Mouse (Mus musculus) intestine, embryonic 16.5 days (tissue): ENCODE data around the gene Sart1. TPM values are rescaled to one million over a fixed set of nuclear protein-coding genes. Genes with fewer than 3 reads are reported as not detected.

Experiments used
- ATAC-seq: fragments of 200-750 bp; cut with Nextera tagmentation; 2 replicates; pipeline ENCODE4 v1.8.0; 2017; ENCODE audit warnings: moderate TSS enrichment, moderate library complexity
- H3K27ac ChIP-seq: fragments of 300-500 bp; sonication (generic); 2 replicates; pipeline ENCODE4 v1.5.1; 2014; ENCODE audit warnings: mild to moderate bottlenecking, low read length
- H3K27me3 ChIP-seq: fragments of 300-500 bp; sonication (generic); replicated peaks from 2 replicates; pipeline ENCODE4 v1.6.1; 2014; ENCODE audit warnings: low read length, control low read depth, mixed read lengths; ENCODE audit not compliant: control insufficient read depth, insufficient read depth
- H3K36me3 ChIP-seq: fragments of 300-500 bp; sonication (generic); 2 replicates; pipeline ENCODE4 v1.6.1; 2014; ENCODE audit warnings: low read length, control low read depth; ENCODE audit not compliant: control insufficient read depth, insufficient read depth
- H3K4me1 ChIP-seq: fragments of 300-500 bp; sonication (generic); 2 replicates; pipeline ENCODE4 v1.6.1; 2014; ENCODE audit warnings: low read length, control low read depth, mixed read lengths; ENCODE audit not compliant: control insufficient read depth, insufficient read depth
- H3K4me2 ChIP-seq: fragments of 300-500 bp; sonication (generic); 2 replicates; pipeline ENCODE4 v1.6.1; 2014; ENCODE audit warnings: low read depth, low read length, control low read depth
- H3K4me3 ChIP-seq: fragments of 300-500 bp; sonication (generic); 2 replicates; pipeline ENCODE4 v1.5.1; 2014; ENCODE audit warnings: mild to moderate bottlenecking, low read length
- H3K9ac ChIP-seq: fragments of 300-500 bp; sonication (generic); 2 replicates; pipeline ENCODE4 v1.6.1; 2014; ENCODE audit warnings: low read depth, low read length
- H3K9me3 ChIP-seq: fragments of 300-500 bp; sonication (generic); 2 replicates; pipeline ENCODE4 v1.6.1; 2016; ENCODE audit warnings: low read length, control low read depth; ENCODE audit not compliant: control insufficient read depth
- WGBS: fragments of 180-500 bp; shearing (Covaris S2); extraction: QIAGEN DNeasy Blood & Tissue Kit; methylation state at CpG from one replicate; pipeline ENCODE4 v1.1.7; 2014; 5-methylcytosine and 5-hydroxymethylcytosine counted together
- polyA plus RNA-seq: library from polyadenylated mRNA; unstranded; fragments of >200 nt; fragmentation: Nextera tagmentation; extraction: Ambion mirVana; gene quantifications from 2 replicates; pipeline ENCODE4 v1.2.1, GENCODE M21; 2015

Gene Sart1
- polyA plus RNA-seq, result 60.2 and 65.6 TPM in 2 replicates

- Histone ChIP-seq H3K4me1 (peaks cover 23% of the 10 kb centered on the region), H3K9me3 (no peaks in the 10 kb centered on the region), H3K27me3 (no peaks in the 10 kb centered on the region), H3K9ac (peak within 1 kb of the TSS; percentile 93), H3K4me2 (peak within 1 kb of the TSS; percentile 91), H3K27ac (peak within 1 kb of the TSS; percentile 86), H3K36me3 (peaks cover 9% of the 10 kb centered on the region), H3K4me3 (peak within 1 kb of the TSS; percentile 98)
- ATAC-seq, result peak; percentile 90
- WGBS, result 2% methylated on average over 43 of the region's 43 CpGs
Observed at GRCm38 (mm10) chr19:5388588-5389242, at the start of gene Sart1. Gene Sart1, minus strand, starts transcription at chr19:5388703.

GRCm38 (mm10) chr19:5433951-5434350 is 45.4 kb upstream of the Sart1 start:
- Histone ChIP-seq H3K4me2 (peak overlapping the region; percentile 83), H3K9ac (peak overlapping the region; percentile 63), H3K27me3 (no peaks in the 10 kb centered on the region), H3K27ac (peak overlapping the region; percentile 9; the same call in 1 of the 2 replicates), H3K4me3 (no peak overlapping the region), H3K36me3 (no peaks in the 10 kb centered on the region), H3K9me3 (no peaks in the 10 kb centered on the region), H3K4me1 (peaks cover 13% of the 10 kb centered on the region)
- WGBS, result 57% methylated on average over 7 of the region's 7 CpGs
- ATAC-seq, result no peak

GRCm38 (mm10) chr19:5432992-5433852 is 44.7 kb upstream of the Sart1 start:
- WGBS, result 6% methylated on average over 16 of the region's 16 CpGs
- Histone ChIP-seq H3K9me3 (no peaks in the 10 kb centered on the region), H3K4me1 (peaks cover 13% of the 10 kb centered on the region), H3K27ac (peak overlapping the region; percentile 67; the same call in 1 of the 2 replicates), H3K9ac (peak overlapping the region; percentile 63), H3K36me3 (no peaks in the 10 kb centered on the region), H3K27me3 (no peaks in the 10 kb centered on the region), H3K4me2 (peak overlapping the region; percentile 83), H3K4me3 (peak overlapping the region; percentile 38)
- ATAC-seq, result peak; percentile 72

DNA sequence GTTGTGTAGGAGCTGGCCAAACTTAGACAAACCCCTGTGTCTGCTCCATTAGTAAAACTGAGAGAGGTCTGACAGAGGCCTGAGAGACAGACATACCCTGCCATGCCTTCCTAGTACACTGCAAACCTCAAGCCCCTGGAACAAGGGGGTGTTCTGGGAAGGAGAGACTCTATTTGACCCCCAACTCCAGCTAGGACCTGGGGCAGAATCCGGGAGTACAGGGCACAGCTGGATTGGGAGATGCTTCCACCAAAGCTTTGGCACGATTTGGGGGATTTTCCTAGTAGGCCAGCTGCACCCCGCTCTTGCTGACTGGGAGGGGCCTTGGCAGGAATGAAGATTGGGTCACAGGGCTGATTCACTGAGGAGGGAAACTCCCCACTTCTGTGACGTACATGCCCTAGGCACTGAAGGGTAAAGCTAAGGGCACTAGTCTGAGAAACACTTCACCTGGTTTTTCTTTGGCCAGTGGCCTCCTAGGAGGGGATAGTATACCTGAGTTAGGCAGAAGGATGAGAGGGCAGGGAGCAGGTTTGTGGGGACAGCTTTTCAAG is 43.5 kb upstream of the Sart1 start:
- Histone ChIP-seq H3K4me3 (no peak overlapping the region), H3K27ac (no peak overlapping the region), H3K4me2 (no peak overlapping the region), H3K4me1 (peaks cover 13% of the 10 kb centered on the region), H3K9ac (no peak overlapping the region), H3K27me3 (no peaks in the 10 kb centered on the region), H3K36me3 (peaks cover 2% of the 10 kb centered on the region; the same call in 1 of the 2 replicates), H3K9me3 (no peaks in the 10 kb centered on the region)
- whole genome bisulfite sequencing, result 75% methylated on average over 4 of the region's 4 CpGs
- no peak for ATAC-seq

DNA sequence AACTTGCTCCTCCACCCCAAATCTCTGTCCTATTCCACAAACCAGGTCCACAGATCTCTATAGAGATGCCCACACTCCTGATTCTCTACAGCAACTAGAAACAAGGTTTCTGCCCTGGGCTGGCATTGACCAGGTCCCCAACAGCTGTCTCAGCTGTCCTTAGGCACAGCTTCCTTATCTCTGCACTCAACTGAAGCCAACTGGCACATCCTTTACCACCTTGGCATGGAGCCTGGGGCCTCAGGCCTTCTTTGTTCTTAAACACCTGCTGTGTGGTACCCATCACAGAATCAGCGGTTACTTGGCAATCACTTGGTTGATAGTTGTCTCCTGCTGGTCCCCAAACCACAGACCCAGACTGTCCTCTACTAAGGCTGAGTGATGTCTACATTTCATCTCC is 41.9 kb upstream of the Sart1 start:
- 85% methylated on average over 1 of the region's 1 CpGs for WGBS
- Histone ChIP-seq H3K9me3 (no peaks in the 10 kb centered on the region), H3K4me2 (no peak overlapping the region), H3K9ac (no peak overlapping the region), H3K27ac (no peak overlapping the region), H3K4me1 (peaks cover 22% of the 10 kb centered on the region), H3K4me3 (no peak overlapping the region), H3K36me3 (peaks cover 9% of the 10 kb centered on the region; the same call in 1 of the 2 replicates), H3K27me3 (no peaks in the 10 kb centered on the region)
- no peak for ATAC-seq

DNA sequence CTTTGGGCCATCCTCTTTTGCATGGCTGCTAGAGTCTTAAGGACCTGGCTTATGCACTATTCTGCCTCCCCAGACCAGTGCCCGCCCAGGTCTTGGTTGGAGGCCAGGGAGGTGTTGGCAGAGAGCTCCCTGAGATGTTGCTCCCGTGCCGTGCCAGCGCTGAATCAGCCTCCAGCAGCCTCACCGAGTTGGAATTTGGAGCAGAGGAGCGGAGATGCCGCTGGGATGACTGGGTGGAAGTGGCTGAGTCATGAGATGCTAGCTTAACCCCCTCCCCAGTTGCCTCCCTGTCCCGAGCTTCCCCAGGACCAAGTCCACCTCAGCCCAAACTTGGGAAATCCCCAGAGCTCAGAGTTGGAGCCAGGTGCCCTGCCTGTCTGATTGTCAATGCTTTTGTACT is 41.3 kb upstream of the Sart1 start:
- peaks cover 22% of the 10 kb centered on the region for H3K4me1 ChIP-seq
- no peak overlapping the region for H3K4me2 ChIP-seq
- no peak overlapping the region for H3K4me3 ChIP-seq
- WGBS, result 58% methylated on average over 8 of the region's 8 CpGs
- no peak for ATAC-seq
- no peaks in the 10 kb centered on the region for H3K27me3 ChIP-seq
- peaks cover 9% of the 10 kb centered on the region; the same call in 1 of the 2 replicates for H3K36me3 ChIP-seq
- no peak overlapping the region for H3K9ac ChIP-seq
- no peaks in the 10 kb centered on the region for H3K9me3 ChIP-seq
- no peak overlapping the region for H3K27ac ChIP-seq

DNA sequence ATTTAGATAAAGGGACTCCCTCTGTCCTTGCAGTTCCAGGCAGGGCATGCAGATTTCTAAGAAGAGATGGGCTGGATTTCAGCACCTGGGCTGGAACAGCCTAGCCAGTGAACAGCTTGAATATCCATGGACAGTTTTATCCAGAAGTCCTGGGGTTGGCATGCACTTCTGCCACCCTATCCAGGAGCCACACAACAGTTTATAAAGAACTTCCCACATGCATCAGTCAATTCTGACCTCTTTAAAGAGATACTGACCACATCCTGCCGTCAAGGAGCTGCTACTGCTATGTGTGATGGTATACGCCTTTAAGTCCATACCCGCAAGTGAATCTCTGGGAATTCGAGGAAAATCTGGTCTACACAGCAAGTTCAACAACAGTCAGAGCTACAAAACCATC is 40.7 kb upstream of the Sart1 start:
- peaks cover 9% of the 10 kb centered on the region; the same call in 1 of the 2 replicates for H3K36me3 ChIP-seq
- H3K27me3 ChIP-seq, result no peaks in the 10 kb centered on the region
- 76% methylated on average over 4 of the region's 4 CpGs for WGBS
- no peak overlapping the region for H3K4me3 ChIP-seq
- H3K27ac ChIP-seq, result no peak overlapping the region
- no peaks in the 10 kb centered on the region for H3K9me3 ChIP-seq
- H3K4me2 ChIP-seq, result no peak overlapping the region
- H3K4me1 ChIP-seq, result peaks cover 22% of the 10 kb centered on the region
- no peak for ATAC-seq
- no peak overlapping the region for H3K9ac ChIP-seq

GRCm38 (mm10) chr19:5428083-5428482 is 39.6 kb upstream of the Sart1 start:
- 80% methylated on average over 2 of the region's 2 CpGs for WGBS
- no peak for ATAC-seq

DNA sequence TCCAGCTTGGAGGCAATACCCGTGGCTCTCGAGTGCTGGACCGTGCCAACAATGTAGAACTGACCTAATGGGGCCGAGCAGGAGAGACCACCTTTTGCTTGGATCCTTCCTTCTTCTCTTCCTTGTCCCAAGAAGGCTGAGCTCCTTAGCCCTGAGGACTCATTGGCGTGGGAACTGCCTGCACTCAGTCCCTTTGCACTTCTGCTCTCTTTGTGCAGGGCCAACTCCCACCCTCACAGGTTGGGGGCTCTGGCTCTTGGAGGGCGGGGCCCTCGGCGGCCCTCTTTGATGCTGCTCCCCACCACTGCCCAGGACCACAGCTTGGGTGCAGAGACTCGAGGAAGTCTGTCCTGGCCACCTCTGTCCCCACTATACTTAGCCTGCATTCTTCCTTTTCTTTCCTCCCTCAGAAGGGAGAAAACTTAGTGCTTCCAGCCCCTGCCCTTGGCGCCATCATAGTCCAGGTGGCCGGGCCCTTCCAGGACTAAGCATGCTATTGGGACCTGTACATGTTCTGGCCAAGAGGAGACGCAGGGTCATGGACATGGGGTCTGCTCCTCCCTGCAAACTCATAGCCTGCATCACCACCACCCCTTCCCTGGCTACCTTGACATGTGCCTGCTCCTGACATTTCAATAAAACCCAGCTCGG is 38.3 kb upstream of the Sart1 start:
- Histone ChIP-seq H3K4me3 (no peak overlapping the region), H3K36me3 (peaks cover 9% of the 10 kb centered on the region; the same call in 1 of the 2 replicates), H3K4me2 (no peak overlapping the region)

More at GRCm38 (mm10) chr19:5428083-5428482, 39.6 kb upstream of the Sart1 start:
- H3K4me1 ChIP-seq, result peaks cover 23% of the 10 kb centered on the region
- no peak overlapping the region for H3K4me2 ChIP-seq
- no peaks in the 10 kb centered on the region for H3K27me3 ChIP-seq
- no peak overlapping the region for H3K9ac ChIP-seq
- H3K9me3 ChIP-seq, result no peaks in the 10 kb centered on the region
- no peak overlapping the region for H3K27ac ChIP-seq
- H3K4me3 ChIP-seq, result no peak overlapping the region
- peaks cover 9% of the 10 kb centered on the region; the same call in 1 of the 2 replicates for H3K36me3 ChIP-seq

More for the DNA sequence above, 38.3 kb upstream of the Sart1 start:
- no peaks in the 10 kb centered on the region for H3K27me3 ChIP-seq
- H3K9ac ChIP-seq, result 0 out of 2 replicates have a peak overlapping the region, but pooled peaks have one; percentile 93
- H3K4me1 ChIP-seq, result peaks cover 21% of the 10 kb centered on the region
- H3K27ac ChIP-seq, result no peak overlapping the region
- WGBS, result 90% methylated on average over 13 of the region's 13 CpGs
- ATAC-seq, result no peak
- no peaks in the 10 kb centered on the region for H3K9me3 ChIP-seq
